Mouse (Mus musculus) liver, embryonic 16.5 days (tissue): ENCODE results near the gene Usp13. TPM values are rescaled to one million over a fixed set of nuclear protein-coding genes. Genes with fewer than 3 reads are reported as not detected.

Experiments
- ATAC-seq: fragments of 200-750 bp; cut with Nextera tagmentation; 2 replicates; pipeline ENCODE4 v1.8.0; 2017; ENCODE audit warnings: low read depth, mild to moderate bottlenecking, moderate number of reproducible peaks, moderate library complexity
- H3K27ac ChIP-seq: fragments of 300-500 bp; sonication (generic); 2 replicates; pipeline ENCODE4 v1.5.1; 2014; ENCODE audit warnings: mild to moderate bottlenecking, low read length
- H3K27me3 ChIP-seq: fragments of 300-500 bp; sonication (generic); 2 replicates; pipeline ENCODE4 v1.6.1; 2014; ENCODE audit warnings: low read depth, low read length, mixed read lengths; ENCODE audit not compliant: control insufficient read depth, insufficient read depth
- H3K36me3 ChIP-seq: fragments of 300-500 bp; sonication (generic); 2 replicates; pipeline ENCODE4 v1.6.1; 2014; ENCODE audit warnings: mild to moderate bottlenecking; ENCODE audit not compliant: control insufficient read depth, insufficient read depth
- H3K4me1 ChIP-seq: fragments of 300-500 bp; sonication (generic); 2 replicates; pipeline ENCODE4 v1.6.1; 2014; ENCODE audit warnings: low read depth, low read length, mixed read lengths; ENCODE audit not compliant: control insufficient read depth
- H3K4me2 ChIP-seq: fragments of 300-500 bp; sonication (generic); 2 replicates; pipeline ENCODE4 v1.6.1; 2014; ENCODE audit warnings: low read depth, low read length, mixed read lengths
- H3K4me3 ChIP-seq: fragments of 300-500 bp; sonication (generic); 2 replicates; pipeline ENCODE4 v1.5.1; 2014; ENCODE audit warnings: low read depth, mild to moderate bottlenecking, low read length
- H3K9ac ChIP-seq: fragments of 300-500 bp; sonication (generic); 2 replicates; pipeline ENCODE4 v1.6.1; 2014; ENCODE audit warnings: low read depth, low read length
- H3K9me3 ChIP-seq: fragments of 300-500 bp; sonication (generic); replicated peaks from 2 replicates; pipeline ENCODE4 v1.6.1; 2016; ENCODE audit warnings: low read length; ENCODE audit not compliant: control insufficient read depth
- WGBS: fragments of 180-500 bp; shearing (Covaris S2); extraction: QIAGEN DNeasy Blood & Tissue Kit; methylation state at CpG from one replicate; pipeline ENCODE4 v1.1.7; 2014; ENCODE audit not compliant: insufficient replicate concordance; 5-methylcytosine and 5-hydroxymethylcytosine counted together
- polyA plus RNA-seq: library from polyadenylated mRNA; unstranded; fragments of >200 nt; fragmentation: Nextera tagmentation; extraction: Ambion mirVana; gene quantifications from 2 replicates; pipeline ENCODE4 v1.2.1, GENCODE M21; 2015

The Usp13 gene
- polyA plus RNA-seq, 1 experiment from 2014 or later = 0.31 TPM

- WGBS = 50% methylated on average over 1 of the region's 1 CpGs
- Histone ChIP-seq H3K9me3 (no peaks in the 10 kb centered on the region), H3K4me3 (no peak overlapping the region), H3K36me3 (no peaks in the 10 kb centered on the region), H3K4me1 (no peaks in the 10 kb centered on the region), H3K27me3 (no peaks in the 10 kb centered on the region), H3K27ac (no peak overlapping the region), H3K9ac (no peak overlapping the region), H3K4me2 (no peak overlapping the region)
- ATAC-seq = no peak
Observed at GRCm38 (mm10) chr3:32970257-32970656, 152.9 kb downstream of the Usp13 start.

- Histone ChIP-seq H3K27me3 (no peaks in the 10 kb centered on the region), H3K9ac (no peak overlapping the region), H3K4me1 (no peaks in the 10 kb centered on the region), H3K9me3 (no peaks in the 10 kb centered on the region), H3K27ac (no peak overlapping the region), H3K4me3 (no peak overlapping the region), H3K4me2 (no peak overlapping the region), H3K36me3 (no peaks in the 10 kb centered on the region)
- 29% methylated on average over 6 of the region's 6 CpGs for WGBS
- ATAC-seq = no peak
Observed at GRCm38 (mm10) chr3:32979238-32979637, 161.9 kb downstream of the Usp13 start.

- 56% methylated on average over 4 of the region's 4 CpGs for WGBS
Observed at GRCm38 (mm10) chr3:32979981-32980380, 162.6 kb downstream of the Usp13 start.

GRCm38 (mm10) chr3:32985141-32985540 is 167.8 kb downstream of the Usp13 start:
- Histone ChIP-seq H3K27ac (no peak overlapping the region), H3K4me3 (no peak overlapping the region), H3K9me3 (no peaks in the 10 kb centered on the region), H3K4me1 (no peaks in the 10 kb centered on the region), H3K4me2 (no peak overlapping the region), H3K36me3 (no peaks in the 10 kb centered on the region), H3K9ac (no peak overlapping the region), H3K27me3 (no peaks in the 10 kb centered on the region)
- WGBS = 65% methylated on average over 3 of the region's 3 CpGs
- ATAC-seq = no peak

More at GRCm38 (mm10) chr3:32979981-32980380, 162.6 kb downstream of the Usp13 start:
- Histone ChIP-seq H3K4me3 (no peak overlapping the region), H3K4me1 (no peaks in the 10 kb centered on the region), H3K9me3 (no peaks in the 10 kb centered on the region), H3K27ac (no peak overlapping the region), H3K9ac (no peak overlapping the region), H3K36me3 (no peaks in the 10 kb centered on the region), H3K27me3 (no peaks in the 10 kb centered on the region), H3K4me2 (no peak overlapping the region)
- ATAC-seq = no peak

Other genes starting within 250 kb of the Usp13 start
- gene Gnb4, start 201.0 kb upstream of the Usp13 start, polyA plus RNA-seq = 6.0 and 8.4 TPM in 2 replicates
- gene Actl6a, start 111.2 kb upstream of the Usp13 start, polyA plus RNA-seq = 68.0 and 71.3 TPM in 2 replicates
- 124 and 128 TPM in 2 replicates for gene Ndufb5, start 80.6 kb upstream of the Usp13 start, polyA plus RNA-seq
- 12.7 and 13.6 TPM in 2 replicates for gene Mrpl47, start 79.9 kb upstream of the Usp13 start, polyA plus RNA-seq